Mouse (Mus musculus) layer of hippocampus, adult 8-10 months (tissue): Measurements from ENCODE around the gene Mpig6b. TPM values are rescaled to one million over a fixed set of nuclear protein-coding genes. Genes with fewer than 3 reads are reported as not detected.
A peak's percentile ranks its signal among the peaks of the same experiment; 100 is the strongest.

Source experiments
- DNase-seq, 2 experiments: peaks; one replicate each; pipeline ENCODE4 v3.0.0; 2022; ENCODE audit warnings: low spot score in 2 of 2
- total RNA-seq, 4 experiments: library from RNA; stranded (reverse); gene quantifications; 2 replicates each; pipeline ENCODE4 v1.2.4; 2022

Gene Mpig6b
- total RNA-seq, result under 1 TPM in 1 of 4 experiments, not detected in 3; 0.48 TPM

DNA sequence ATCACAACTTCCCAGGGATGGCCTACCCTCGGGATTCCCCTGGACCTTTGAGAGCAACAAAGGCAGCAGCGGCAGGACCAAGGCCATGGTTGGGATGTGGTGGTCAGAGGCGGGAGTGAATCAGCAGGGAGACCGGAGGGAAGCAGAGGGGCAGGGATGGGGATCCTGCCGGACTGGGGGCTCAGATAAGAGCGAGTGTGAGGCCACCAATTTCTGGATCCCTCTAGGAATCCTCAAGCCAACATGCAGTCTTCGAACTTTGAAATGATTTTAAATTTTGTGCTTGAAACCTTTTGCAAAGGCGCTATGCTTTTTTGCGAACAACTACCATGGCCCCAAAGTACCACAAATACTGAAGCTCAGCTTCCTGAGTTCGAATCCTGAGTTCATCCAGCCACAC is at the start of gene Mpig6b:
Gene Mpig6b, minus strand, starts transcription at position 101 of the 400 bp plus-strand sequence.
- no peak for DNase-seq

DNA sequence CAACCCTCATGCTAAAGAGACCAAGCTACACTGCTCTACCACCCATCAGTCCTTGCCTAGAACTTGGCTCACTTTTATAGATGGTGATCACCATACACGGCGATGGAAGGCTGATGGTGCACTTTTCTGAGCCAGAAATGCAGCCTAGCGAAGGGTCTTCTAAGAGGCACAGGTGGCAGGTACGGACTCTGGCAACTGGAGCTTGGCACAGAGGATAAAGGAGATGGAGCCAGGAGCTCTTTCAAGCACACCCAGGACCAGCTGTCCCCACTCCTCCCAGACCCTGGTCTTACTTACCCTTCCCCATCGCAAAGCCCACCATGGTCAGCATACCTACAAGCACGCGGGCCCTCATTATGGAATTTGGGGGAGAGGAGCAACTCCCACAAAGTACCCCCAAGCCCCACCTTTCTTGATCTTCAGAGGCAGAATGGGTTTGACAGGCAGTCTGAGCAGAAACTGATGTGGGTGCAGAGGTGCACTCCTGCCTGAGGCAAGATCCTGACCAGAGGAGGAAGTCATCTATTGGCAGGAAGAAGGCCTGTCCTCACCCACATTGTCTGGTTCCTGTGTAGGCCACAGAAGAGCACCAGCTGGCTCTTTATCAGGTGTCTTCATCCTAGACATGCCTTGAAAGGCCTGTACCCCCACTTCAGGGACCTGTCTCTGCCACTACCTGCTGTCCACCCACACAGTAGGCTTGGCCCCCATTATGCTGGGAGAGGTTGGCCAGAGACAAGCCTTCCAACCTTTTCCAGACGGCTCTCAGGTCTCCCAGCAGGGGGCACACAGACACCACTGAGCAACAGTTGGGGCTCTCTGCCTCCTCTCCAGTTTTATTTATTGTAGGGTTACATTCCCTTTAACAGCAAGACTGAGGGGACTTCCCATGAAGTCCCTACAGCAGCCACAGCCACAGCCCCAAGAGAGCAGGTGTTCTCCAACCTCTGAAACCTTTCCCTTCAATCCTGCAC is 49.3 kb upstream of the Mpig6b start, which contains the start of gene Ly6g5b:
Gene Ly6g5b, minus strand, starts transcription at position 383 of the 974 bp plus-strand sequence.
- no peak for DNase-seq

- no peak for DNase-seq
These were observed 45.8 kb upstream of the Mpig6b start for GRCm38 (mm10) chr17:35111774-35112173.

- DNase-seq, result no peak
These were observed 42.1 kb upstream of the Mpig6b start, which contains the start of gene Ly6g5c for GRCm38 (mm10) chr17:35108097-35108496. Gene Ly6g5c (plus strand): TSS chr17:35108279.

DNA sequence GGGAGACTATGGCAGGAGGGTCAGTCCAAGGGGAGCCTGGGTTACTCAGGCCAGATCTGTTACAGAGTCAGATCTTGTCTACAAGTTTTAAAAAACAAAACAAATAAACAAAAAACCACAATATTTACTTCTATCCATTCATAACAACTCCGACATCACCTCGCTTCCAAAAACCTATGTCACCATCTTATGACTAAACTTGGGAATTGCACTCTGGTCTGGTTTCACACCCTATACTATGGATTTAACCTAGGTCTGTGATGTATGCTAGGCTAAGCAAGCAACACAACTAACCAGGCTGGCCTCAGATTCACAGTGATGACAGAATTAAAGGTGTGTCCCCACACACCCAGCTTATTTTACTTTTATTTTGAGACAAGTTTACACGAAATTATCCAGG is 40.5 kb upstream of the Mpig6b start:
- DNase-seq, result no peak

- no peak for DNase-seq
These were observed 39.9 kb upstream of the Mpig6b start for GRCm38 (mm10) chr17:35105740-35106389.

- no peak for DNase-seq
These were observed 38.8 kb upstream of the Mpig6b start for GRCm38 (mm10) chr17:35104754-35105153.

DNA sequence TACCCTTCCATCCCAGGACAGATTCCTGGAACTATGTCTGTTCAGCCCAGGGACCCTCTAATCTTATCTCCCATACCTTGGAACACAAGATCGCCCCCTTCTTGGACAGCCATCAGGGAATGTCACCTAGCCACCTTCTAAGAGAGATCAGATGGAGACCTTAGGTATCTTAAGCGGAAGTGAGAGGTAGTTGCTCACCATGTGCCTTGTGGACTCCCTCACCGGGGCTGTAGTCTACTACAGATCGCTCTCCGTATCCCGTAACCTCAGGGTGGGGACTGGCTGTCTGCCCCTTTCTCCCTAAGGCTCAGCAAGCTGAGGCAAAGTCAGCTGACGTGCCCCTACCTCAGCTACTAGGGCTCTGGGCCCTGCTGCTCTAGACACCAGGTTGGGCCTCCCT is 38.1 kb upstream of the Mpig6b start:
- DNase-seq, result no peak

DNA sequence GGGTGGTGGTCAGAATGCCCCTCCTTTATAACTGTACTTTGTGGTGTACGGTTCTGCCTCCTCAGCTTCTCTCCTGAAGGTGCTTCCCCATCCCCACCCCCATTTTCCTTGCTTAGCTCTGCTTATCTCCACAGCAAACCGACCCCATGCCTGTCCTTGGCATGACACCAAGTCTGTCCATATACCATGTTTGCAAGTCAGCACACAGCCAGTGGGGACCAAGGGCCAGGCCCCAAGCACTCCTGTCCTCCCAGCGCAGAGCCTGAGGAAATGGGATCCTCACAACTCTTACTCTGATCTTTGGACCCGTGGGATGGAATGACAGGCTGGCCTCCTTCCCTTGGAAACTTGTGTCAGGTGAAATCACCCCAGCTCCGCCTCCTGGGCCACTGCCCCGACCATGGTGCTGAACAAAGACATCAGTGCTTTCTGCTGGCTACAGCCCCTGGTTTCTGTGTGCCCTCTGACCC is 37.3 kb upstream of the Mpig6b start:
- no peak for DNase-seq

DNA sequence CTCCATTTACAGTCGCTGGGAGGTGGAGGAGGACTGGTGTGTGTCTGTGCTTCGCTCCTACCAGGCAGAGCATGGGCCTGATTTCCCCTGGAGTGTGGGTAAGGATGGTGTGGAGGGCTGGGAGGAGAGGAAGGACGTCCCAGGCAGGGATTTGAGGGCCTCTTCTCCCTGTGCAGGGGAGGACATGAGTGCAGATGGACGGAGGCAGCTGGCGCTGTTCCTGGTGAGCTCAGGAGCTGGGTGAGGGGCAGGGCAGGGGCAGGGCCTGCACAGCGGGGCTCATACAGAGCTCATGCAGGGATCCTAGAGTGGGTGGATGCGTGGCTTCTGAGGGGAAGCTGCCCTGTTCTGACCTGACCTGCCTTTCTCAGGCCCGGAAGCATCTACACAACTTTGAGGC is 36.3 kb upstream of the Mpig6b start:
- DNase-seq, result no peak

DNA sequence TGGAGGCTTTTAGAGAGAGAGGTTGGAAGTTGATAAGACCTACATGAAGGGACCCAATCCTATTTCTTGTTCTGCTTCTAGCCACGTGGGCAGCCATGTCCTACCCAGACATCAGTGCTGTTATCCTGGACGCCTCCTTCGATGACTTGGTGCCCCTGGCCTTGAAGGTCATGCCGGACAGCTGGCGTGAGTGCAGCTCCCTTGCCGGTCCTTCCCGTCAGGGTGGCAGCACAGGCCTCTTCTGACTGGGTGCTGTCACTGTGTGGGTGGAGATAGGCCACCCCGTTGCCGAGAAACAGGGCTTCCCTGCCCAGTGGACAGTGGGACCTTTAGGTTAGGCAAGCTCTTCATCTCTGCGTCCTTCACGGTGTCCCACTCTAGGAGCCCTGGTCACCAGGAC is 35.2 kb upstream of the Mpig6b start:
- DNase-seq, result no peak

GRCm38 (mm10) chr17:35100196-35100765 is 34.3 kb upstream of the Mpig6b start:
- DNase-seq, result no peak

GRCm38 (mm10) chr17:35097164-35097655 is 31.2 kb upstream of the Mpig6b start:
- DNase-seq, result peak in 1 of 2 experiments; percentile 31

DNA sequence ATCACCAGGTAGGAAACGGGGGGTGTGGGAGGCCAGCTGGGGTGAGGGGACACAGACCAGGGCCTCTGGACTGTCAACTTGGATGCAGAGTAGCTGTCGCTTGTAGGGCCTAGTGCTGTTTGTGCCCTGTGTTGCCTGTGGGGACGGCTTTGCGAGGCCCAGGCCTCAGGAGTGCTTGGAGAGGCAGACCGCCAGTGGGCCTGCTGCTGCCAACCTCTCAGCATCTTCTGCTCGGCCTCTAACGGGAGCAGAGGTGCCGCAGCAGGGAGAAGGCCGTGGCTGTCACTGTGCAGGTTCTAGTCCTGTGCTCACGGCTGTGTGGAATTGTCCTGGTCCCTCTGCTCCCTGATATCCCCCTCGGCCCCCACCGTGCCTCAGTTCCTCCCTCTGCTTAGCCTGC is 30.6 kb upstream of the Mpig6b start:
- DNase-seq, result no peak

DNA sequence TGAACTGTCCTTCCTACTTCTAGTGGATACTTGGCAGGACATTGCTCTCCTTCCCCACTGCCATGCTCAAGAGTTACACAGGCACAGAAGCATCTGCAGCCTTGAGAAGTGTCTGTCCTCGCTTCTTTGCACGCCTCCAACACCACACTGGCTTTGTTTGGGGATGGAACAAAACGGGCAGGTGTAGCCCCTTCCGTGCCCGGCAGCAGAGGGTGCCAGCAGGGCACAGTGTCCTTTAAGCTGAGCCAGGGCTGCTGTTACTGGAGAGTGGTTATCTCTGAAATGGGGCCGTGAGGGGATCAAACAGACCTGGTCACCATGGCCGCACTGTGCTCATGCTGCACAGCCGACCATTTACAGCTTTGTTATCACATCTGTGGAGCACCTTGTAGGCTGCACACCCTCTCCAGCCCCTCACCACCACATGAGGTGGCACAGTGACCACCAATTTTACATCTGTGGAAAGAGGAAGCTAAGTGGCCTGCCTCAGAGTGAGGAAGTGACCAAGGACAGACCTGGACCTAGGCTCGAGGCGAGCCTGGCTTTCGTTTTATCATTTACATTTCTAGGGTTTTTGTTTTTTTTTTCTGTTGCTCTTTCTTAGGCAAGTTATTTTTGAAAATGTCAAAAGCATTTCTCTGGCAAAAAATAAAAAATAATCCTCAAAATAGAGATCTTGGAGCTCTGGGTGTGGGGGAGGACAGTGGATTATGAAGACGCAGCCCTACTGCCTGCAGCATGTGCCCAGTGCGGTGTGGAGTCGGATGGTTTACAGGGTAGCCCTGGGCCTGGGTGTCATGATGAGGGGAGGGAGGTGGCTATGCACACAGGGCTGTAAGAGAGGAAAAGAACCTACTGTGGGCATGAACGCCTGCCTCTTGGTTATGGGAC is 28.7 kb upstream of the Mpig6b start:
- DNase-seq, result no peak

- no peak for DNase-seq
These were observed 26.6 kb upstream of the Mpig6b start for GRCm38 (mm10) chr17:35092403-35093198.

DNA sequence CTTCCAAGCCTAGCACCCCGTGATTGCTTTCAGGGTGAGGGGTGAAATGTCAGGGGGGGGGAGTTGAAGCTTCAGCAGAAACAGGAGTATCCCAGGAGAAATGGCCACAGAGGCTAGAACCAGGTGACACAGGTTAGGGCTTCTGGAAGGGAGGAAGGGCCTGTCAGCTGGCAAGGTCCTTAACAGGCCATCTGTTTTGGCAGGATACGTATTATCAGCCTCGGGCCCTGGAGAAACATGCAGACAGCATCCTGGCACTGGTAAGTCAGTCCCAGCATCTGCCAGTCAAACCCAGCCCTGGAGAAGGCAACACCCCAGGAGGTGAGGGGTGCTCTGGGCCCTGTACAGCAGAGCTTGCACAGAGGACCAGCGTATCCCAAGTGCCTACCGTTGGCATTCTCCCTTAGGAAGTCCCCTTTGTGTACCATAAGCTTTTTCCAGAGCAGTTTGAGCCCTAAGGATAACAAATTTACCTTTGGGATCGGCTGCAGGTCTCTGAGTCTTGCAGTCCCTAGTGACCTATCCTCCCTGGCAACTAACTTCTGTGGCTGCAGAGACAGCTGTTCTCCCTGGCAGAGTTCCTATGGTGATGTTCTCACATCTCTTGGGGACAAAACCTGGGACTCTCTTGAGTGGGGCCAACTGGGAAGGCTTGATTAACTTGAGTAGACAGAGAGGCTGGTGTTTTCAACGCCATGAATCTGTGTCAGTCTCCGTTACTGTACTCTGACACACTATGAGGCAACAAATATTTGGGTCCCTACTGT is 24.4 kb upstream of the Mpig6b start:
- DNase-seq, result no peak

DNA sequence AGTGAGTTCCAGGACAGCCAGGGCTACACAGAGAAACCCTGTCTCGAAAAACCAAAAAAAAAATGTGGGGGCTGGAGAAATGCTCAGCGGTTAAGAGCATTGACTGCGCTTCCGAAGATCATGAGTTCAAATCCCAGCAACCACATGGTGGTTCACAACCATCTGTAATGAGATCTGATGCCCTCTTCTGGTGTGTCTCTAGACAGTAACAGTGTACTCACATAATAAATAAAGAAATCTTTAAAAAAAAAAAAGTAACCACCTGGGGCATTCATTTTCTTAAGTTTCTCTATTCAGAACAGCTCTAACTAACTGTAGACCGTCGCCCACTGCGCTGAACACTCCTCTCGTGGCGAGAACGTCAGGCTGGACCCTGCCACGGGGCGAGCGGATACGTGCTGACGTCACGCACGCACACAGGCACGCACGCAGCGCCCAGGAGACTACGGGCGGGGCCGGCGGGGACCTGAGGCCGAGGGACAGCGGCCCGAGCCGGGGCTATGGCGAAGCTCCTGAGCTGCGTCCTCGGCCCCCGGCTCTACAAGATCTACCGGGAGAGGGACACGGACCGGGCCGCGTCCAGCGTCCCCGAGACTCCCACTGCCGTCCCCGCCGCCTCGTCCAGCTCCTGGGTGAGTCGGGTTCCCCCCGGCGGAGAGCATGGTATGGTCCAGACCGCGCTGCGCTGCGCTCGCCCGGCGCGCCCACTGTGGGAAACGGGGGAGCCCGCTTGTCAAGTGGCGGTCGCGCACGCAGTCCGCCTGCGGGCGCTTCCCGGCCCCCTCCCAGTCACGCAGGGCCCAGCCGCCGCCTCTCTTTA is 23.1 kb upstream of the Mpig6b start, which contains the start of gene Abhd16a:
Gene Abhd16a, plus strand, starts transcription at position 439 of the 820 bp plus-strand sequence.
- peak; percentile 91 to 95 for DNase-seq
